Mouse (Mus musculus): ENCODE measurements around the gene Dvl2.
"Not testable (repeated sequence)": the region's sequence is repeated elsewhere in the genome, so short reads cannot be mapped to it uniquely, and the experiment has no call there.

The Dvl2 gene

GRCm38 (mm10) chr11:70010033-70010432 is 9.6 kb downstream of the Dvl2 start:
- DNase-seq (ENCODE audit: low read depth, low spot score): no peak

- no peak for DNase-seq (ENCODE audit: low read depth, low spot score)
These were observed 10.2 kb downstream of the Dvl2 start for GRCm38 (mm10) chr11:70010548-70010947.

GRCm38 (mm10) chr11:70010961-70011360 is 10.6 kb downstream of the Dvl2 start:
- no peak for DNase-seq (ENCODE audit: low read depth, low spot score)

- no peak for DNase-seq (ENCODE audit: low read depth, low spot score)
These were observed 12.5 kb downstream of the Dvl2 start for GRCm38 (mm10) chr11:70012931-70013330.

- no peak for DNase-seq (ENCODE audit: low read depth, low spot score)
These were observed 13.0 kb downstream of the Dvl2 start for GRCm38 (mm10) chr11:70013408-70013807.

GRCm38 (mm10) chr11:70014051-70014450 is 13.7 kb downstream of the Dvl2 start:
- no peak for DNase-seq (ENCODE audit: low read depth, low spot score)

GRCm38 (mm10) chr11:70014880-70015558 is 14.6 kb downstream of the Dvl2 start, which contains the start of gene Acadvl:
TSS of gene Acadvl (minus strand) at chr11:70015411.
- no peak for DNase-seq (ENCODE audit: low read depth, low spot score)

- DNase-seq (ENCODE audit: low read depth, low spot score): no peak
These were observed 15.3 kb downstream of the Dvl2 start for GRCm38 (mm10) chr11:70015677-70016076.

GRCm38 (mm10) chr11:70016177-70016576 is 15.8 kb downstream of the Dvl2 start:
- DNase-seq (ENCODE audit: low read depth, low spot score): not testable (repeated sequence)

GRCm38 (mm10) chr11:70016669-70017068 is 16.3 kb downstream of the Dvl2 start, which contains the start of gene Dlg4:
TSS of gene Dlg4 (plus strand) at chr11:70016942.
- no peak for DNase-seq (ENCODE audit: low read depth, low spot score)

- DNase-seq (ENCODE audit: low read depth, low spot score): no peak
These were observed 16.9 kb downstream of the Dvl2 start for GRCm38 (mm10) chr11:70017199-70017767.

GRCm38 (mm10) chr11:70018131-70018990 is 18.0 kb downstream of the Dvl2 start:
- DNase-seq (ENCODE audit: low read depth, low spot score): peak; percentile 78

GRCm38 (mm10) chr11:70019495-70020021 is 19.2 kb downstream of the Dvl2 start:
- DNase-seq (ENCODE audit: low read depth, low spot score): no peak

- DNase-seq (ENCODE audit: low read depth, low spot score): no peak
These were observed 19.7 kb downstream of the Dvl2 start for GRCm38 (mm10) chr11:70020022-70020631.

- peak; percentile 82 for DNase-seq (ENCODE audit: low read depth, low spot score)
These were observed 20.4 kb downstream of the Dvl2 start for GRCm38 (mm10) chr11:70020731-70021263.

- DNase-seq (ENCODE audit: low read depth, low spot score): peak; percentile 98
These were observed 21.1 kb downstream of the Dvl2 start for GRCm38 (mm10) chr11:70021264-70022132.

GRCm38 (mm10) chr11:70023481-70024150 is 23.2 kb downstream of the Dvl2 start:
- DNase-seq (ENCODE audit: low read depth, low spot score): no peak

GRCm38 (mm10) chr11:70024151-70024514 is 23.7 kb downstream of the Dvl2 start:
- DNase-seq (ENCODE audit: low read depth, low spot score): no peak

- DNase-seq (ENCODE audit: low read depth, low spot score): no peak
These were observed 26.3 kb downstream of the Dvl2 start for GRCm38 (mm10) chr11:70026689-70027088.

GRCm38 (mm10) chr11:70027397-70027796 is 27.0 kb downstream of the Dvl2 start:
- no peak for DNase-seq (ENCODE audit: low read depth, low spot score)

Measured in brain, embryonic 18.5 days (tissue).